ENCODE assay signal across 40 mouse cellular contexts in the genomic region with DNA sequence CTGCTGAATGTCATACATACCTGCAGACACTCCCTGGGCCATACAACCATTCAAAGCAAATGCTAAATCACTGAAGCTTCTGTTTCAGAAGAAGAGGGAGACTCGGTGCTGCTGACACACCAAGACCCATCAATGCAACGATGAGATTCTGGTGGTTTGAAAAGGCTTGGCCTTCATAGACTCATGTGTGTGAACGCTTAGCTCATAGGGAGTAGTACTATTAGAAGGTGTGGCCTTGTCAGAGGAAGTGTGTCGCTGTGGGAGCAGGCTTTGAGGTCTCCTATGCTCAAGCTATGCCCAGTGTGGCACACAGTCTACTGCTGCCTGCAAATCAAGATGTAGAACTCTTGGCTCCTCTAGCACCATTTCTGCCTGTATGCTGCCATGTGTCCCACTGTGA. TPM values are rescaled to one million over a fixed set of nuclear protein-coding genes. Genes with fewer than 3 reads are reported as not detected.
"Had no signal": no experiment of that assay in that cellular context is flagged by ENCODE, and none has a peak within 500 bp of the region (broad histone marks: within the 10 kb centered on the region; RNA-seq: fewer than 3 reads in every experiment).

No protein-coding gene starts in this region.

- ATAC-seq: inflammation-experienced regulatory T-cells, adult 6 months; intestine, embryonic 15.5 days; intestine, postnatal 0 days had no signal

- H3K9me3 ChIP-seq: heart, embryonic 13.5 days; heart, embryonic 15.5 days; hindbrain, embryonic 13.5 days; hindbrain, embryonic 15.5 days; intestine, embryonic 15.5 days; limb, embryonic 12.5 days had no signal

- H3K9ac ChIP-seq: heart, embryonic 13.5 days; heart, embryonic 15.5 days; hindbrain, embryonic 13.5 days; hindbrain, embryonic 15.5 days; intestine, embryonic 15.5 days; limb, embryonic 12.5 days; liver, embryonic 14.5 days had no signal

- H3K27me3 ChIP-seq: heart, embryonic 13.5 days; heart, embryonic 15.5 days; hindbrain, embryonic 13.5 days; hindbrain, embryonic 15.5 days; intestine, embryonic 15.5 days; limb, embryonic 12.5 days had no signal

- H3K4me3 ChIP-seq: gastrocnemius, adult 2 months; heart, adult 2 months; heart, embryonic 13.5 days; heart, embryonic 15.5 days; hindbrain, embryonic 13.5 days; hindbrain, embryonic 15.5 days; intestine, embryonic 15.5 days; layer of hippocampus, adult 2 months; left cerebral cortex, adult 2 months; limb, embryonic 10.5 days; limb, embryonic 12.5 days had no signal

- DNase-seq: gastrocnemius, adult 2 months; gastrocnemius, postnatal 10 days; gastrocnemius, postnatal 25 days; heart, adult 11 months; heart, adult 2 months; heart, postnatal 14 days; heart, postnatal 36 days; kidney, adult 18-20 months; kidney, adult 8-10 months; kidney, postnatal 10 days; kidney, postnatal 25 days; kidney, postnatal 4 days; liver; lung, adult 18-20 months had no signal

- H3K27ac ChIP-seq: gastrocnemius, adult 2 months; heart, adult 2 months; heart, embryonic 13.5 days; heart, embryonic 15.5 days; hindbrain, embryonic 13.5 days; hindbrain, embryonic 15.5 days; intestine, embryonic 15.5 days; layer of hippocampus, adult 2 months; left cerebral cortex, adult 2 months; limb, embryonic 10.5 days; limb, embryonic 12.5 days; liver, embryonic 14.5 days had no signal

- H3K36me3 ChIP-seq: heart, embryonic 13.5 days; heart, embryonic 15.5 days; hindbrain, embryonic 13.5 days; hindbrain, embryonic 15.5 days; intestine, embryonic 15.5 days; limb, embryonic 10.5 days; limb, embryonic 12.5 days had no signal

- H3K4me1 ChIP-seq: heart, embryonic 13.5 days; heart, embryonic 15.5 days; hindbrain, embryonic 13.5 days; hindbrain, embryonic 15.5 days; intestine, embryonic 15.5 days; limb, embryonic 10.5 days; limb, embryonic 12.5 days had no signal

- H3K4me2 ChIP-seq: heart, embryonic 11.5 days; heart, embryonic 13.5 days; heart, embryonic 15.5 days; hindbrain, embryonic 13.5 days; hindbrain, embryonic 15.5 days; intestine, embryonic 15.5 days; limb, embryonic 12.5 days; liver, embryonic 11.5 days had no signal

RNA-seq across cellular contexts. Expression of a gene that starts 4.9 kb away (rescaled TPM):
- total RNA-seq: gastrocnemius, adult 2 months; gastrocnemius, postnatal 10 days; gastrocnemius, postnatal 25 days; heart, adult 2 months; heart, postnatal 14 days; heart, postnatal 36 days; hematopoietic stem cell, adult 5-6 weeks; layer of hippocampus, adult 2 months; layer of hippocampus, postnatal 10 days; layer of hippocampus, postnatal 25 days; left cerebral cortex, adult 2 months; left cerebral cortex, postnatal 14 days; left cerebral cortex, postnatal 36 days had no signal
- polyA plus RNA-seq: heart, adult 2 months; heart, embryonic 11.5 days; heart, embryonic 13.5 days; heart, embryonic 15.5 days; heart, postnatal 0 days; hindbrain, embryonic 11.5 days; inflammation-experienced regulatory T-cells, adult 6 months; intestine, embryonic 15.5 days; intestine, postnatal 0 days; kidney, embryonic 14.5 days; kidney, embryonic 16.5 days; limb, embryonic 10.5 days; limb, embryonic 12.5 days; limb, embryonic 14.5 days; liver, embryonic 11.5 days; liver, embryonic 14.5 days; liver, embryonic 16.5 days had no signal

RNA-seq across cellular contexts. Expression of a gene that starts 35.3 kb away (rescaled TPM):
- total RNA-seq: gastrocnemius, adult 2 months; gastrocnemius, postnatal 10 days; gastrocnemius, postnatal 25 days; heart, adult 2 months; heart, postnatal 14 days; heart, postnatal 36 days; hematopoietic stem cell, adult 5-6 weeks; layer of hippocampus, adult 2 months; layer of hippocampus, postnatal 10 days; layer of hippocampus, postnatal 25 days; left cerebral cortex, adult 2 months; left cerebral cortex, postnatal 14 days; left cerebral cortex, postnatal 36 days had no signal
- polyA plus RNA-seq: gonadal fat pad, adult 2 months; heart, adult 2 months; heart, embryonic 11.5 days; heart, embryonic 13.5 days; heart, embryonic 15.5 days; heart, postnatal 0 days; hindbrain, embryonic 11.5 days; hindbrain, embryonic 13.5 days; hindbrain, embryonic 15.5 days; intestine, embryonic 15.5 days; intestine, postnatal 0 days; kidney, embryonic 14.5 days; kidney, embryonic 16.5 days; limb, embryonic 10.5 days; limb, embryonic 12.5 days; limb, embryonic 14.5 days; liver, embryonic 11.5 days; liver, embryonic 14.5 days; liver, embryonic 16.5 days had no signal
